8 mouse cellular contexts compared by ENCODE assay signal in the genomic region with DNA sequence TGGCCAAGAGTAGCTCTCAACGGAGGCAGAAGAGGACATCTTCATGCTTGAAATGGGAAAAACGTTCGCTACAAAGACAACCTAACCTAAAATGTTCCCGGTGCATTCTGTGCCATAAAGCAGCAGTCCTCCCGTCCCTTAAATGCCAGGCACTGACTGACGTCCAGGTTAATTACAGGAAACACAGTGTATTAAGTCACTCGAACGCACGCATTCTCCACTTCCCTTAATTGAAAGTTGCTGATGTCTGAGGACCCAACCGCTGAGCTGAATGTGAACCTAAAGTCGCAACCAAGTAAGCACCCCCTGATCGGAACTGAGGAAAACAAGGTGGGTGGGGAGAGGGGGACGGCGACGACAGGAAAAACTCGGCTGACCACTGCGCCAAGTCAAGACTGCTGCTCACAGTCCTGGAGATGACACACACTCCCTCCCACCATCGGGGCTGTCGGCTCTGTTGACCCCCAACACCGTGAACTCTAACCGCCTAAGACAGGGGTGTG. TPM values are rescaled to one million over a fixed set of nuclear protein-coding genes. Genes with fewer than 3 reads are reported as not detected.
DNase-seq lines count a peak whose midpoint lies in the region; ATAC-seq and TF ChIP-seq lines count a peak whose summit lies in the region.

No protein-coding gene starts in this region.

- peaks cover 48% of the 10 kb centered on the region for H3K79me3 ChIP-seq in C2C12 (ENCODE audit: low read depth)

- intact Hi-C loops in heart, postnatal 14 days (cut with DNase I): no loop called here

- peak overlapping the region; percentile 94 for H3ac ChIP-seq in C2C12 (ENCODE audit: control insufficient read depth, insufficient read length, low read depth)

- no peaks in the 10 kb centered on the region for H3K9me3 ChIP-seq in heart, embryonic 11.5 days (replicated peaks; ENCODE audit: control insufficient read depth, low read length)
- no peaks in the 10 kb centered on the region for H3K9me3 ChIP-seq in embryonic facial prominence, embryonic 15.5 days (replicated peaks)
- H3K9me3 ChIP-seq in intestine, embryonic 14.5 days (ENCODE audit: control insufficient read depth, low read length): no peaks in the 10 kb centered on the region
- H3K9me3 ChIP-seq in midbrain, embryonic 16.5 days (replicated peaks; ENCODE audit: control insufficient read depth, low read length, poor library complexity, severe bottlenecking): no peaks in the 10 kb centered on the region

- peak overlapping the region; percentile 93 for H3K4me3 ChIP-seq in heart, embryonic 11.5 days (ENCODE audit: low read depth, low read length)
- peak overlapping the region; percentile 97 for H3K4me3 ChIP-seq in C2C12 (ENCODE audit: insufficient read depth, poor library complexity, severe bottlenecking)
- peak overlapping the region; percentile 91 for H3K4me3 ChIP-seq in embryonic facial prominence, embryonic 15.5 days (replicated peaks)
- peak overlapping the region; percentile 99 for H3K4me3 ChIP-seq in intestine, embryonic 14.5 days (ENCODE audit: low read depth, low read length)
- peak overlapping the region; percentile 98 for H3K4me3 ChIP-seq in midbrain, embryonic 16.5 days (ENCODE audit: low read depth, low read length)

- peaks cover 56% of the 10 kb centered on the region for H3K79me2 ChIP-seq in C2C12 (ENCODE audit: control insufficient read depth, insufficient read depth)

- H3K27ac ChIP-seq in heart, embryonic 11.5 days (ENCODE audit: low read depth, low read length): peak overlapping the region; percentile 90
- peak overlapping the region; percentile 83 for H3K27ac ChIP-seq in embryonic facial prominence, embryonic 15.5 days (replicated peaks)
- peak overlapping the region; percentile 72 for H3K27ac ChIP-seq in intestine, embryonic 14.5 days (ENCODE audit: low read depth)
- H3K27ac ChIP-seq in midbrain, embryonic 16.5 days (ENCODE audit: low read length): peak overlapping the region; percentile 87

- ATAC-seq in heart, embryonic 11.5 days (replicated peaks; ENCODE audit: insufficient number of reproducible peaks, low FRiP score, low TSS enrichment): no peak; the same call in 1 of the 2 replicates
- ATAC-seq in embryonic facial prominence, embryonic 15.5 days (ENCODE audit: insufficient number of reproducible peaks, low FRiP score, low TSS enrichment, low read depth): no peak
- ATAC-seq in intestine, embryonic 14.5 days (replicated peaks; ENCODE audit: low FRiP score, low TSS enrichment, low read depth): no peak; the same call in 1 of the 2 replicates
- ATAC-seq in midbrain, embryonic 16.5 days: no peak; the same call in 1 of the 2 replicates

- H3K4me1 ChIP-seq in heart, embryonic 11.5 days (ENCODE audit: control insufficient read depth, insufficient read depth, low read length): peaks cover 8% of the 10 kb centered on the region
- peaks cover 25% of the 10 kb centered on the region for H3K4me1 ChIP-seq in embryonic facial prominence, embryonic 15.5 days
- peaks cover 12% of the 10 kb centered on the region; the same call in 1 of the 2 replicates for H3K4me1 ChIP-seq in intestine, embryonic 14.5 days (replicated peaks; ENCODE audit: control insufficient read depth, insufficient read depth, low read length)
- H3K4me1 ChIP-seq in midbrain, embryonic 16.5 days (ENCODE audit: control insufficient read depth, insufficient read depth, low read length): peaks cover 27% of the 10 kb centered on the region

- peak overlapping the region; percentile 82 for H3K4me2 ChIP-seq in heart, embryonic 11.5 days
- peak overlapping the region; percentile 83 for H3K4me2 ChIP-seq in embryonic facial prominence, embryonic 15.5 days (replicated peaks)
- peak overlapping the region; percentile 91 for H3K4me2 ChIP-seq in intestine, embryonic 14.5 days (ENCODE audit: low read length)
- H3K4me2 ChIP-seq in midbrain, embryonic 16.5 days (ENCODE audit: low read length): peak overlapping the region; percentile 66

- TF ChIP-seq CTCF in C2C12 (IDR thresholded peaks at IDR 0.05; ENCODE audit: control insufficient read depth, insufficient read depth, insufficient read length): no peak

- H3K27me3 ChIP-seq in heart, embryonic 11.5 days (ENCODE audit: control insufficient read depth, insufficient read depth, low read length): no peaks in the 10 kb centered on the region
- H3K27me3 ChIP-seq in C2C12 (ENCODE audit: control insufficient read depth, insufficient read depth, insufficient read length): no peaks in the 10 kb centered on the region
- H3K27me3 ChIP-seq in embryonic facial prominence, embryonic 15.5 days: no peaks in the 10 kb centered on the region
- H3K27me3 ChIP-seq in intestine, embryonic 14.5 days (replicated peaks; ENCODE audit: control insufficient read depth, insufficient read depth, low read length): no peaks in the 10 kb centered on the region
- H3K27me3 ChIP-seq in midbrain, embryonic 16.5 days (ENCODE audit: control insufficient read depth, insufficient read depth, low read depth, low read length): no peaks in the 10 kb centered on the region

- H3K9ac ChIP-seq in heart, embryonic 11.5 days (ENCODE audit: low read depth, low read length): peak overlapping the region; percentile 97
- H3K9ac ChIP-seq in embryonic facial prominence, embryonic 15.5 days: peak overlapping the region; percentile 98
- H3K9ac ChIP-seq in intestine, embryonic 14.5 days (ENCODE audit: low read length): peak overlapping the region; percentile 90
- peak overlapping the region; percentile 95 for H3K9ac ChIP-seq in midbrain, embryonic 16.5 days (ENCODE audit: low read depth, low read length)

- DNase-seq in heart, postnatal 14 days: no peak
- peak; percentile 53 for DNase-seq in intestine, embryonic 14.5 days (ENCODE audit: low spot score)
- no peak for DNase-seq in embryo, embryonic 10 days (ENCODE audit: low spot score)
- no peak for DNase-seq in adrenal gland, adult 8-10 months

- 3% methylated on average over 21 of the region's 21 CpGs for WGBS in heart, embryonic 11.5 days (ENCODE audit: insufficient replicate concordance)
- under 1% methylated on average over 21 of the region's 21 CpGs for WGBS in embryonic facial prominence, embryonic 15.5 days
- WGBS in intestine, embryonic 14.5 days: 2% methylated on average over 21 of the region's 21 CpGs
- 3% methylated on average over 21 of the region's 21 CpGs for WGBS in midbrain, embryonic 16.5 days

- H3K36me3 ChIP-seq in heart, embryonic 11.5 days (ENCODE audit: control insufficient read depth, insufficient read depth, low read length): no peaks in the 10 kb centered on the region
- peaks cover 16% of the 10 kb centered on the region for H3K36me3 ChIP-seq in C2C12 (ENCODE audit: control insufficient read depth, insufficient read depth)
- H3K36me3 ChIP-seq in embryonic facial prominence, embryonic 15.5 days: peaks cover 11% of the 10 kb centered on the region; the same call in 1 of the 2 replicates
- peaks cover 14% of the 10 kb centered on the region for H3K36me3 ChIP-seq in intestine, embryonic 14.5 days (ENCODE audit: control insufficient read depth, insufficient read depth, low read length)
- no peaks in the 10 kb centered on the region for H3K36me3 ChIP-seq in midbrain, embryonic 16.5 days (ENCODE audit: control insufficient read depth, insufficient read depth, low read length)

TF ChIP-seq in C2C12, 6 proteins besides CTCF, POLR2A, EP300 and RAD21:
- no peak for TF ChIP-seq CEBPB (IDR thresholded peaks at IDR 0.05; ENCODE audit: low read depth)
- TF ChIP-seq MYOG (IDR thresholded peaks at IDR 0.05; ENCODE audit: control insufficient read depth, extremely low read depth, insufficient read length): no peak
- TF ChIP-seq USF1 (IDR thresholded peaks at IDR 0.05; ENCODE audit: low read depth): no peak
- no peak for TF ChIP-seq FOSL1 (IDR thresholded peaks at IDR 0.05; ENCODE audit: insufficient read depth, low read length, poor library complexity, severe bottlenecking)
- no peak for TF ChIP-seq MYOD1 (IDR thresholded peaks at IDR 0.05; ENCODE audit: control insufficient read depth, insufficient read length, low read depth)
- TF ChIP-seq MAX (IDR thresholded peaks at IDR 0.05): no peak

RNA-seq across cellular contexts. Expression of a gene that starts 0.7 kb away (rescaled TPM):
- polyA plus RNA-seq in heart, embryonic 11.5 days (2014; fragmentation: Nextera tagmentation; extraction: Ambion mirVana): 66.8 and 67.5 TPM in 2 replicates
- total RNA-seq in heart, postnatal 14 days (2021): 10 to 100 TPM; 35.8 to 38.3 TPM
- polyA plus RNA-seq in C2C12 (2012; fragmentation: generic; extraction: Trizol): 19.2 TPM
- 59.4 and 61.4 TPM in 2 replicates for polyA plus RNA-seq in embryonic facial prominence, embryonic 15.5 days (2015; fragmentation: Nextera tagmentation; extraction: Ambion mirVana)
- 58.1 and 63.4 TPM in 2 replicates for polyA plus RNA-seq in intestine, embryonic 14.5 days (2014; fragmentation: Nextera tagmentation; extraction: Ambion mirVana)
- polyA plus RNA-seq in midbrain, embryonic 16.5 days (2015; fragmentation: Nextera tagmentation; extraction: Ambion mirVana): 174 and 177 TPM in 2 replicates
- 10 to 100 TPM; 57.9 to 65.2 (median 60.1) TPM for total RNA-seq in adrenal gland, adult 8-10 months (2022)

RNA-seq across cellular contexts. Expression of a gene that starts 38.7 kb away (rescaled TPM):
- 31.2 and 33.4 TPM in 2 replicates for polyA plus RNA-seq in heart, embryonic 11.5 days (2014; fragmentation: Nextera tagmentation; extraction: Ambion mirVana)
- total RNA-seq in heart, postnatal 14 days (2021): 10 to 100 TPM; 33.2 to 40.1 TPM
- 15.5 TPM for polyA plus RNA-seq in C2C12 (2012; fragmentation: generic; extraction: Trizol)
- polyA plus RNA-seq in embryonic facial prominence, embryonic 15.5 days (2015; fragmentation: Nextera tagmentation; extraction: Ambion mirVana): 47.3 and 47.9 TPM in 2 replicates
- 40.1 and 41.9 TPM in 2 replicates for polyA plus RNA-seq in intestine, embryonic 14.5 days (2014; fragmentation: Nextera tagmentation; extraction: Ambion mirVana)
- 41.8 and 42.7 TPM in 2 replicates for polyA plus RNA-seq in midbrain, embryonic 16.5 days (2015; fragmentation: Nextera tagmentation; extraction: Ambion mirVana)
- total RNA-seq in adrenal gland, adult 8-10 months (2022): 10 to 100 TPM; 30.0 to 55.3 (median 45.3) TPM

RNA-seq across cellular contexts. Expression of a gene that starts 40.6 kb away (rescaled TPM):
- 40.3 and 45.5 TPM in 2 replicates for polyA plus RNA-seq in heart, embryonic 11.5 days (2014; fragmentation: Nextera tagmentation; extraction: Ambion mirVana)
- total RNA-seq in heart, postnatal 14 days (2021): 10 to 100 TPM; 20.4 to 21.8 TPM
- 81.7 TPM for polyA plus RNA-seq in C2C12 (2012; fragmentation: generic; extraction: Trizol)
- 51.3 and 55.2 TPM in 2 replicates for polyA plus RNA-seq in embryonic facial prominence, embryonic 15.5 days (2015; fragmentation: Nextera tagmentation; extraction: Ambion mirVana)
- 63.1 and 72.4 TPM in 2 replicates for polyA plus RNA-seq in intestine, embryonic 14.5 days (2014; fragmentation: Nextera tagmentation; extraction: Ambion mirVana)
- polyA plus RNA-seq in midbrain, embryonic 16.5 days (2015; fragmentation: Nextera tagmentation; extraction: Ambion mirVana): 58.2 and 58.5 TPM in 2 replicates
- 10 to 100 TPM; 41.0 to 49.9 (median 44.3) TPM for total RNA-seq in adrenal gland, adult 8-10 months (2022)
